Mouse (Mus musculus) kidney, adult 2 months (tissue): ENCODE measurements around the gene Eif3c.

Experiments
- CTCF ChIP-seq: fragments of 200-500 bp; conservative IDR thresholded peaks from 2 replicates; pipeline ENCODE4 v1.5.1; 2011; ENCODE audit warnings: low read depth, mild to moderate bottlenecking, control low read depth, low read length, moderate library complexity, mixed read lengths; ENCODE audit not compliant: insufficient read depth, insufficient read length
- POLR2A ChIP-seq: fragments of 200-500 bp; IDR thresholded peaks from one replicate; pipeline ENCODE4 v1.6.1; 2011; ENCODE audit warnings: low read depth, low read length, control low read depth

DNA sequence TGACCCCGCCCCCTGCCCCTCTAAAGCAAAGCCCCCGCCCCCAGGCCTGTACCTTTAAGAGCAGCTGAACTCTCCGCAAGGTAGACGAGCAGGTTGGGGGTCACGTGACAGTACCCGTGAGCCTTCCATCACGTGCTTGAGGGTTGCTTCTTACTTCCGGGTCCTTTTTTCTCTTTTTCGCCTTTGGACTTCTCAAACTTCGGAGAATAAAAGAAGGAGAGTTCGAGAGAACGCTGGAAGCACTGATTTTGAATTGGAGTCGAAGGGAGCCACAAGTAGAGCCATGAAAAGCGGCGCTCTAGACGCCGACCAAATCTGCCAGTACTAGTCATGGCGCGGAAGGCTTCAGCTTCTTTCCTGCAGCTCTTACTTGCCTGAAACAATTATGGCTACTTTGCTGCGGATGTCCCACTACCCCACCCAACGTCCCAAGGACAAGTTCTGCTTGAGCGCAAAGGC, 17.1 kb upstream of the Eif3c start:
- TF ChIP-seq POLR2A = no peak
- TF ChIP-seq CTCF = no peak
